Comparison of ENCODE assay signal across 9 mouse cellular contexts in the genomic region with DNA sequence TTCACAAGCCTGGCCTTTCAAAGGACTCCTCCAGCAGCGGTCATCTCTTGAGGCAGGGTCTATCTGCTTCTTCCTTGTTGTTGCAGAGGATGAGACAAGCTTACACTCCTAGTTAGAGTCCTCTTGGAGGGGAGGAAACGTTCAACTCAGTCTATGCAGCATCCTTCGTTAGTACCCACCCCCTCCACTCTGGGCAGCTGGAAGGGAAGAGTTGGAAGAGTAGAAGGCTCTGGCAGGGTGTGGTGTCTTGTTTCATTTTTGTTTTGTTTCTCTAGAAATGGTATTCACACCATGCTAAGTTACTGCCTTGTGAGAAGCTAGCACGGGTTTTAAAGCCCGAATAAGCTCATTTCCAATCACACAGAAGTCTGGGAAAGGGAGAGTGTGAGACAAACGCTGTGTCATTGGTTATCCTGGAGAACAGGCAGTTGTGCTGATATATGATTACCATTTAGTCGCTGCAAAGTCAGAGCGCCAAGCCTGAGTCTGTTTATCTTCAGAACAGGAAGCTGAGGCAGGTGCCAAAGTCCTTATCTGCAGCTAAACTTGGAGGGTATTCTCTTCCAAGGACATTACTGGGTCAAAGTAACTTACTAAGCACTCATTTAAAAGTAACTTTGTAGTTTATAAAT.
DNase-seq lines count a peak whose midpoint lies in the region; ATAC-seq and TF ChIP-seq lines count a peak whose summit lies in the region.
"Had no signal": no experiment of that assay in that cellular context is flagged by ENCODE, and none has a peak within 500 bp of the region (broad histone marks: within the 10 kb centered on the region; RNA-seq: fewer than 3 reads in every experiment).

No protein-coding gene starts in this region.

- no peak overlapping the region for H3K4me2 ChIP-seq in kidney, embryonic 14.5 days (replicated peaks; ENCODE audit: low read depth, low read length)
- H3K4me2 ChIP-seq in liver, embryonic 12.5 days = peak overlapping the region; percentile 50
- H3K4me2 ChIP-seq in stomach, postnatal 0 days (replicated peaks; ENCODE audit: low read depth) = peak overlapping the region; percentile 23

- 0 out of 2 replicates have a peak, but pooled peaks cover 6% of the 10 kb centered on the region for H3K4me1 ChIP-seq in kidney, embryonic 14.5 days (ENCODE audit: control insufficient read depth, insufficient read depth, low read length)
- H3K4me1 ChIP-seq in liver, embryonic 12.5 days = peaks cover 26% of the 10 kb centered on the region
- peaks cover 4% of the 10 kb centered on the region; the same call in 1 of the 2 replicates for H3K4me1 ChIP-seq in stomach, postnatal 0 days (replicated peaks; ENCODE audit: control insufficient read depth, insufficient read depth)

- TF ChIP-seq EP300 in stomach, postnatal 0 days (optimal IDR thresholded peaks at IDR 0.05) = no peak

- no peak overlapping the region for H3K9ac ChIP-seq in kidney, embryonic 14.5 days (ENCODE audit: low read depth, low read length)
- no peak overlapping the region for H3K9ac ChIP-seq in liver, embryonic 12.5 days
- H3K9ac ChIP-seq in stomach, postnatal 0 days (ENCODE audit: low read length) = no peak overlapping the region

- no peak overlapping the region for H3K4me3 ChIP-seq in kidney, embryonic 14.5 days (ENCODE audit: low read length)
- H3K4me3 ChIP-seq in liver, embryonic 12.5 days = peak overlapping the region; percentile 6; the same call in 1 of the 2 replicates
- H3K4me3 ChIP-seq in stomach, postnatal 0 days (ENCODE audit: low read depth, low read length) = 0 out of 2 replicates have a peak overlapping the region, but pooled peaks have one; percentile 2

- no peaks in the 10 kb centered on the region for H3K9me3 ChIP-seq in kidney, embryonic 14.5 days (ENCODE audit: control insufficient read depth, low read length)
- H3K9me3 ChIP-seq in liver, embryonic 12.5 days (replicated peaks) = no peaks in the 10 kb centered on the region
- H3K9me3 ChIP-seq in stomach, postnatal 0 days (ENCODE audit: control insufficient read depth, low read length) = no peaks in the 10 kb centered on the region

- 25% methylated on average over 8 of the region's 8 CpGs for WGBS in kidney, embryonic 14.5 days
- 6% methylated on average over 8 of the region's 8 CpGs for WGBS in liver, embryonic 12.5 days (ENCODE audit: insufficient replicate concordance)
- WGBS in stomach, postnatal 0 days = 25% methylated on average over 8 of the region's 8 CpGs

- TF ChIP-seq CTCF in stomach, postnatal 0 days (IDR thresholded peaks at IDR 0.05; ENCODE audit: low read depth) = no peak

- H3K27me3 ChIP-seq in kidney, embryonic 14.5 days (ENCODE audit: control insufficient read depth, insufficient read depth, low read length) = no peaks in the 10 kb centered on the region
- peaks cover 18% of the 10 kb centered on the region; the same call in 1 of the 2 replicates for H3K27me3 ChIP-seq in liver, embryonic 12.5 days (replicated peaks)
- no peaks in the 10 kb centered on the region for H3K27me3 ChIP-seq in stomach, postnatal 0 days (ENCODE audit: control insufficient read depth, insufficient read depth, low read length)

- H3K36me3 ChIP-seq in kidney, embryonic 14.5 days (ENCODE audit: control insufficient read depth, insufficient read depth, low read length) = no peaks in the 10 kb centered on the region
- H3K36me3 ChIP-seq in liver, embryonic 12.5 days = no peaks in the 10 kb centered on the region
- H3K36me3 ChIP-seq in stomach, postnatal 0 days (ENCODE audit: control insufficient read depth, insufficient read depth, low read length) = no peaks in the 10 kb centered on the region

- ATAC-seq in kidney, embryonic 14.5 days (ENCODE audit: low FRiP score, low TSS enrichment) = no peak
- peak; percentile 84 for ATAC-seq in liver, embryonic 12.5 days
- no peak for ATAC-seq in stomach, postnatal 0 days (ENCODE audit: low FRiP score, low TSS enrichment)

- 0 out of 2 replicates have a peak overlapping the region, but pooled peaks have one; percentile 6 for H3K27ac ChIP-seq in kidney, embryonic 14.5 days (ENCODE audit: low read depth, low read length)
- H3K27ac ChIP-seq in liver, embryonic 12.5 days = no peak overlapping the region
- peak overlapping the region; percentile 45; the same call in 1 of the 2 replicates for H3K27ac ChIP-seq in stomach, postnatal 0 days (replicated peaks)

- DNase-seq in kidney, adult 8-10 months = no peak
- peak; percentile 76 for DNase-seq in heart, adult 8-10 months (ENCODE audit: low spot score)
- no peak for DNase-seq in stomach, postnatal 0 days (ENCODE audit: low spot score)
- DNase-seq in cerebellum, postnatal 25 days = no peak
- no peak for DNase-seq in adrenal gland, postnatal 36 days
- no peak for DNase-seq in right cerebral cortex, postnatal 4 days
- DNase-seq: kidney, adult 9 months had no signal
